Mouse (Mus musculus): ENCODE data around the gene C1ql4. TPM values are rescaled to one million over a fixed set of nuclear protein-coding genes. Genes with fewer than 3 reads are reported as not detected.

Gene C1ql4
- polyA plus RNA-seq, 1 experiment from 2014 or later = 0.42 TPM

DNA sequence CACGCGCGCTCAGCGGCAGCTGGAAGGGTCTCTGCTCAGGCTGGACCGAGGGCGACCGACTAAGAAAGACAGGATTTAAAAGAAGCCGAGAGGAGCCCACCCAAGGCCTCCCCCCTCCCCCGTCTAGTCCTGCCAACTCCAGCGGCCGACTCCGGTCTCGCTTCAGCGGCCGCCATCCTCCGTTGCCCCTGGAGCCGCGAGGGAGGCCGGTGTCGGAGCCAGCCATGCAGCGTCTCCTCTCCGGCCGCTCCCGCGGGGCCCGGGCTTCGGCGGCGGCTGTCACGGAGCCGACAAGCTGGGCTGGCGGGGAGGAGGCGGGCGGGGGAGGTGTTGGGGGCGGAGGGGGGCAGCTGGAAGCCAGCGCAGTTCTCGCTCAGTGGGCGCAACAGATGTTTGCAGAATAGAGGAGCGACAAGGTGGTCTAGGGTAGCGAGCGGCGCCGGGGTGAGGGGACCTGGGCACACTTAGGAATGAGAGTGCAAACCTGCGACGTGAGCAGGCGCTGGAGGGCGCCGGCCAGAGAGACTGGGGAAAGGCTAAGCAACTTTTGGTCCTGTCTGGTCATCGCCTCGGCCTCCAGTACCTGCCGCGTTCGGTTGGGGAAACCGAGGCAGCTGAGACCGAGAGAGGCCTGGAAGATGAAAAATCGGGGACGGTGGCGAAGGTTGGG, 9.3 kb upstream of the C1ql4 start:
- peak overlapping the region; percentile 75 for H3K4me2 ChIP-seq (replicated peaks)
- H3K9me3 ChIP-seq = no peaks in the 10 kb centered on the region
- no peak overlapping the region for H3K27ac ChIP-seq
- peaks cover 81% of the 10 kb centered on the region for H3K27me3 ChIP-seq
- ATAC-seq (ENCODE audit: insufficient number of reproducible peaks, insufficient read depth, low FRiP score, low TSS enrichment) = no peak
- WGBS = 1% methylated on average over 52 of the region's 58 CpGs
- peak overlapping the region; percentile 42 for H3K4me3 ChIP-seq
- peaks cover 48% of the 10 kb centered on the region for H3K4me1 ChIP-seq
- no peaks in the 10 kb centered on the region for H3K36me3 ChIP-seq
- H3K9ac ChIP-seq = peak overlapping the region; percentile 42

DNA sequence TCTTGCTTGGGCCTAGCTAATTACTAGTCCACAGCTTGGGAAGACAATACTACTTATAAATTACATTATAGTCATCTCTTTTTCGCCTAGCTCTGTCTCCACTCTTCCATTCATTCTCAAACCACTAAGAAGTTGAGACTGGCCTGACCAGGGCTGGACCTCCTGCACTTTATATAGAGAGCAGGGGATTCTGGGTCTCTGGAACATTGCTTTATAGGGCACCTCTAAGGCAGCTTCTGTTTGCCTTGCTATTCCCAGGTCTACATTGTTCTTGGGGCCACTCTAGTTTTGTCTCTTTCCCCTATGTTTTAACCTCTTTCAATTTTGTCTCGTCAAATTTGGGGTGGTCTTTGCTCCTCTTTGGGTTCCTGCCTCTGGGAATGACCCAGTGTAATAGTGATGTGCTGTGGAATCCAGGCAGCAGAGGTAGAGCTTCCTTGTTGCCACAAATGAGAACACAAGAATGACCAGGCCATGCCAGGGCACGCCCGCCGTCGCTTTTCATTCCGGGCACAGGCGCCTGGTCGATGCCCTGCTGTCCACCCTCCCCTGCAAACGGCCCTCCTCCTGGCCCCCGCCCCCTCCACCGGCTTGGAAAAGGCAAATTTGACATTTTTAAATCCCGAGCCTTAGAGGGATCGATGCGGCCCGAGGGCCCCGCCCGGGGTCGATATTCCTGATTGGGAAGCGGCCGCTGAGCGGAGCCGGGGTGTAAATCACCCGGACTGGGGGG, 8.6 kb upstream of the C1ql4 start:
- peaks cover 88% of the 10 kb centered on the region for H3K27me3 ChIP-seq
- H3K27ac ChIP-seq = no peak overlapping the region
- peak overlapping the region; percentile 42 for H3K4me3 ChIP-seq
- H3K9ac ChIP-seq = peak overlapping the region; percentile 42
- no peak for ATAC-seq (ENCODE audit: insufficient number of reproducible peaks, insufficient read depth, low FRiP score, low TSS enrichment)
- no peaks in the 10 kb centered on the region for H3K9me3 ChIP-seq
- no peaks in the 10 kb centered on the region for H3K36me3 ChIP-seq
- 2% methylated on average over 24 of the region's 24 CpGs for WGBS
- peaks cover 48% of the 10 kb centered on the region for H3K4me1 ChIP-seq
- H3K4me2 ChIP-seq (replicated peaks) = peak overlapping the region; percentile 75

DNA sequence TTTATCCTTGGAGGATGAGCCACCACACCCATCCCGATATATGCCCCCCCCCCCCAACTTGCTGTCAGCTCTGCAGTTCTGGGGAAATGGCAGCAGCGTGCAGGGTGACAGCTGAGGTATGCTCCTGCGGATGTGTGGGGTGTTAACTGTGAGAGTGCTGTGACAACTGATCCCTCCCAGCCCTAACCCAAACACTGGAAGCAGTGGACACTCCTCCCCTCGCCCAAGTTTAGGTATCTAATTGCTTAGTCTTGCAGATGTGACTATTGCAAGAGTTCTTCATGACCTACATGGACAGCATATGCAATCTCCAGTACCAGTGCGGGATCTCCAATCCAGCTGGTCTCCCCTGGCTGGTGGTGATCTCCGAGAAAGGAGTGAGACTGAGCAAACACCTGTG, 7.7 kb upstream of the C1ql4 start:
- Histone ChIP-seq H3K27me3 (peaks cover 96% of the 10 kb centered on the region), H3K4me1 (peaks cover 48% of the 10 kb centered on the region), H3K36me3 (no peaks in the 10 kb centered on the region), H3K4me2 (replicated peaks) (no peak overlapping the region; the same call in 1 of the 2 replicates), H3K9ac (no peak overlapping the region), H3K4me3 (no peak overlapping the region), H3K9me3 (no peaks in the 10 kb centered on the region), H3K27ac (no peak overlapping the region)
- WGBS = 4% methylated on average over 6 of the region's 6 CpGs
- ATAC-seq (ENCODE audit: insufficient number of reproducible peaks, insufficient read depth, low FRiP score, low TSS enrichment) = no peak

DNA sequence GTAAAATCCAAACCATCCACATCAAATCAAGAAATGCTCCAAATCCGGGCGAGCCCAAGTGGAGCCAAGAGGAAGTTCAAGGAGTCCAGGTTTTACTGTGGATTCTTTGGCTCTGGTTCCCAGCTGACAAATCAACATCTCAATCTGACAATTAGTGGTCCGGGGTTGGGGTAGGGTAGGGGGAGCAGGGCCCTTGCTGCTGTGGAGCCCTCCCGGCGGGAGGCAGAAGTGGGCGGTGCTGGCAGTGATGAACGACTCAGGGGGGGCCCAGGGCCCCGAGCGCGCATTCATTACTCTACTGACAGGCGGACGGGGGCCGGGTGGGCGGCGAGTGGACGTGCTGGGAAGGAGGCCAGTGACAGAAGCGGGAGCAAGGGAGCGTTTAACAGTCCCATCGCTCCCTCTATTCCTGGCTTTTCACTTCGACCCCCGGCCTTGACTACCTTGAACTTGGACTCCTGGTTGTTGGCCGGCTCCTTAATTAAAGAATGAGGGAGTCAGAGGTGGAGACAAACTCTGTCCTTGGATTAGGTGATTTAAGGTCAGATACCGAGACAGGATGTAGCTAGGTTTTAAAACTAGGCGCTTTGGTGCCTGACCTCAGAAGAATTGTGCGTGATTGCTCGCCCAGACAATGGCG, 7.1 kb upstream of the C1ql4 start:
- H3K4me1 ChIP-seq = peaks cover 48% of the 10 kb centered on the region
- H3K4me3 ChIP-seq = 0 out of 2 replicates have a peak overlapping the region, but pooled peaks have one; percentile 1
- 2% methylated on average over 27 of the region's 27 CpGs for WGBS
- no peak overlapping the region for H3K9ac ChIP-seq
- peak overlapping the region; percentile 21; the same call in 1 of the 2 replicates for H3K4me2 ChIP-seq (replicated peaks)
- peaks cover 96% of the 10 kb centered on the region for H3K27me3 ChIP-seq
- H3K27ac ChIP-seq = no peak overlapping the region
- H3K36me3 ChIP-seq = no peaks in the 10 kb centered on the region
- no peak for ATAC-seq (ENCODE audit: insufficient number of reproducible peaks, insufficient read depth, low FRiP score, low TSS enrichment)
- H3K9me3 ChIP-seq = no peaks in the 10 kb centered on the region

DNA sequence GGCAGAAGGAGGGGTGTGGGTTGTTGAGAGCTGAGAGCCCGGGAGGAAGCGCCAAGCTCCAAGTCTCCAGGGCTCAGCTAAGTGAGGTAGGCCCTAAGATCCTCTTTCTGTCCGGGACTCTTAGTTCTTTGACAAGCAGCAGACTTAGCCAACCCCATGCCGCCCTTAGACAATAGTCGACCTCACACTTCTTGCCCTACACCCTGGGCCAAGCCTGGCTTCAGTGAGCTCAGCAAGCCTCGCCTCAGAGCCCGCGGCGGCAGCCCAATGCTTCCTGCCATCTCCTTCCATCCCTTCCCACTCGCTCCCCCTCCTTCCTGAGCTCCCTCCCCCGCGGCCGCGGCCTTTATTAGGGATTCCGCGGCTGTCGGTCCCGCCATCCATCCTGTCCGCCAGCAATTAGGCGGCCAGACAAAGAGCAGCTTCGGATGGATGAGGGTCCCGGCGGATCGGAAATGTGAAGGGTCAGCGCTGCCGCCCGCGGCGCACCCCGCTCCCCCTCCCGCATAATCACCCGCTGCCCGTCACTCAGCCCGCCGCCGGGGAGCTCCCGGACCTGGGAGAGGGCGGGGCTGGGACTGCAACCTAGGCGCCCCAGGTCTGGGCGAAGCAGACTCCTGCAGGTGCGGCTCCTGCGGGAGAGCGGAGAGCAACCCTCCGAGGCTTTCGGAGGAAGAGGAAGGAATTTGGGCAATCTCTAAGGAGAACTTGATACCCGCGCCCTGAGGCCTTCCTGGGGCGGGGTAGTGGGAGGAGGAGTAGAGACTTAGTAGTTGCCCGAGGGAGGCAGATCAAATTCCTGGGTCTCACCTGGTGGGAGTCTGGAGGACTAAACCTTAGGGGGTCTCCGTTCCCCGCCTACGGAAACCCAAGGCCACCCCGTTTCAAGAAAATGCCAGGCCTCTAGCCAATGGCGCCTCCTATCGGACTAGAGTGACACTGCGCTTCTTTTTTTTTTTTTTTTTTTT, 6.0 kb upstream of the C1ql4 start:
- Histone ChIP-seq H3K36me3 (no peaks in the 10 kb centered on the region), H3K4me2 (replicated peaks) (peak overlapping the region; percentile 85), H3K4me3 (peak overlapping the region; percentile 43), H3K9ac (peak overlapping the region; percentile 42), H3K27ac (no peak overlapping the region), H3K27me3 (peaks cover 96% of the 10 kb centered on the region), H3K4me1 (peaks cover 51% of the 10 kb centered on the region), H3K9me3 (no peaks in the 10 kb centered on the region)
- ATAC-seq (ENCODE audit: insufficient number of reproducible peaks, insufficient read depth, low FRiP score, low TSS enrichment) = no peak
- WGBS = 1% methylated on average over 56 of the region's 56 CpGs

DNA sequence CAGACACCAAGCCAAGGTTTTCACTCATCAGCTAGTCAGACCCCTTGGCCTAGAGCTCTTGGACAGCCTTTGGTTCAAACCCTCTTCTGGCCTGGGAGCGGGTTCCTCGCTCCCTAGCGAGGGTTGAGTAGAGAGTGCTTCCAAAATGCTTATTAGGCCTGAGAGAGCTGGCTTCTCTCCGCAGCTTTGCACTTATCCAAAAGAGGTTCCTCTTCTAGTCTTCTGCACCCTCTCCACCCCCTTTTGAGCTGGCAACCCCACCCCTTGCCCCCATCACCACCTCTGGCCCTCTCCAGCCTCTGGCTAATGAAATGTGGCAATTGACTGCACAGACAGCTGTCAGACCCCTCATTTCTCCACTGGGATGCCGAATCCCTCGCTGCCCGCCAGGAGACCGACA, 5.3 kb upstream of the C1ql4 start, which contains the start of gene Dnajc22:
TSS of gene Dnajc22 (plus strand) at position 301 of the 400 bp plus-strand sequence.
- no peaks in the 10 kb centered on the region for H3K36me3 ChIP-seq
- peaks cover 97% of the 10 kb centered on the region for H3K27me3 ChIP-seq
- WGBS = 15% methylated on average over 8 of the region's 8 CpGs
- no peak for ATAC-seq (ENCODE audit: insufficient number of reproducible peaks, insufficient read depth, low FRiP score, low TSS enrichment)
- no peaks in the 10 kb centered on the region for H3K9me3 ChIP-seq
- peak within 1 kb of the TSS; percentile 42 for H3K9ac ChIP-seq
- no peak within 1 kb of the TSS for H3K27ac ChIP-seq
- H3K4me2 ChIP-seq (replicated peaks) = peak within 1 kb of the TSS; percentile 85
- peaks cover 49% of the 10 kb centered on the region for H3K4me1 ChIP-seq
- peak within 1 kb of the TSS; percentile 43 for H3K4me3 ChIP-seq

DNA sequence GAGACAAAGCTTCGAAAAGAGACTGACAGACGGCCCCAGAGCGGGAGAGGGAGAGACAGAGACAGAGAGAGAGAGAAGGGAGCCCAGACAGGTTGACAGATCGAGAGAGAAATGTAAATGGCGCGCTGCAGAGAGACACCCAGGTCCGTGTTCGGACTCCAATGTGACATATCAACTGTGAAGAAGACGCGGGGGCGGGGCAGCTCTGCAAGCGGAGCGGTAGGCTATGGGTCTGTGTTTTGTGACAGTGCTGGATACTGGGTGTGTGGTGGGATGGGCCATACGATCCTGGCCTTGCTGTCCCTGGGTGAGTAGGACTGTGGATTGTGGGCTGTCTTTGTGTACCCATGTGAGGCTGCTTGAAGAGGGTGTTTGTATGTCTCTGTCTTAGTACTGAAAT, 1.5 kb upstream of the C1ql4 start:
- WGBS = 11% methylated on average over 14 of the region's 14 CpGs
- H3K4me3 ChIP-seq = no peak overlapping the region
- no peaks in the 10 kb centered on the region for H3K36me3 ChIP-seq
- H3K27me3 ChIP-seq = peaks cover 99% of the 10 kb centered on the region
- H3K9me3 ChIP-seq = no peaks in the 10 kb centered on the region
- H3K4me1 ChIP-seq = peaks cover 28% of the 10 kb centered on the region
- H3K4me2 ChIP-seq (replicated peaks) = 0 out of 2 replicates have a peak overlapping the region, but pooled peaks have one; percentile 41
- no peak for ATAC-seq (ENCODE audit: insufficient number of reproducible peaks, insufficient read depth, low FRiP score, low TSS enrichment)
- no peak overlapping the region for H3K27ac ChIP-seq
- H3K9ac ChIP-seq = no peak overlapping the region

DNA sequence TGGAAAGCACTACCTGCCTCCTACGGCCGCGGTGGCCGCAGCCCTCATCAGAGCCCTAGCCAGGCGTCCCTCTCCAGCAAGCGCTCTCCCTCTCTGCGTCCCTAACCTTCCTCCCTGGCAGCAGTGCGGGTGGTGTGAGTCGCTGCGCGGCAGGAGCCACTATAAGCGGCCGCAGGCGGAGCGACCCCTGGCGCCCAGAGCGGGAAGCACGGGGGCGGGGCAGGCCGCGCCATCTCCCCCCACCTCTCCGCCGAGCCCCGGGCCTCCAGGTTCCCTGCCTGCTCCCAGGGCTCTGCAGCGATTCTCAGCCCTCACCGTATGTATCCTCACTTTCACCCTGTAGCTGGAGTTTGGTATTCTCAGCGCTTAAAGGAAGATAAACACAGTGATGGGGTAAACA, 675 bp upstream of the C1ql4 start:
- peaks cover 25% of the 10 kb centered on the region for H3K4me1 ChIP-seq
- peaks cover 99% of the 10 kb centered on the region for H3K27me3 ChIP-seq
- H3K36me3 ChIP-seq = peaks cover under 1% of the 10 kb centered on the region; the same call in 1 of the 2 replicates
- ATAC-seq (ENCODE audit: insufficient number of reproducible peaks, insufficient read depth, low FRiP score, low TSS enrichment) = no peak
- 0 out of 2 replicates have a peak overlapping the region, but pooled peaks have one; percentile 15 for H3K9ac ChIP-seq
- peak overlapping the region; percentile 18; the same call in 1 of the 2 replicates for H3K4me3 ChIP-seq
- peak overlapping the region; percentile 41 for H3K4me2 ChIP-seq (replicated peaks)
- WGBS = 1% methylated on average over 27 of the region's 27 CpGs
- H3K27ac ChIP-seq = no peak overlapping the region
- H3K9me3 ChIP-seq = no peaks in the 10 kb centered on the region

DNA sequence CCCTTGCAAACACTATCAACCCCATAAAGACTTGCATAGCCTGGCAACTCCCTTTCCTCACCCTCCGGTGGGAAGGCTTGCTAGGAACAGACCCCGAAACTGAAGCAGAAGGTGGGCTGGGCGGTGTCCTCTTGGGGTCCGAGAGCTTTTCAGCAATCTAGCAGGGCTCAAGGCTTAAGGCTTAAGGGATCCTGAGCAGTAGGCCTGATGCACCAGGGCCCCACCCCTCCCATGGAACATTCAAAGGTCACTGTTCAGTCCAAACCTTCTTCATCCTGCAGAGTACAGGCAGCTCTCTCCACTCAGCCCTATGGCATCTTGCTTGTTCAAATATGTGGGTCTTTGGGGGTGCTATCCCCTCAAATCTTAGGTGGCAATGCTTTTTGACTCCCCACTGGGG, 1.6 kb downstream of the C1ql4 start:
- Histone ChIP-seq H3K4me1 (peaks cover 22% of the 10 kb centered on the region; the same call in 1 of the 2 replicates), H3K4me2 (replicated peaks) (no peak overlapping the region), H3K9me3 (no peaks in the 10 kb centered on the region), H3K4me3 (no peak overlapping the region), H3K27ac (no peak overlapping the region), H3K27me3 (peaks cover 76% of the 10 kb centered on the region), H3K36me3 (peaks cover 21% of the 10 kb centered on the region), H3K9ac (no peak overlapping the region)
- ATAC-seq (ENCODE audit: insufficient number of reproducible peaks, insufficient read depth, low FRiP score, low TSS enrichment) = no peak
- WGBS = 73% methylated on average over 4 of the region's 4 CpGs

DNA sequence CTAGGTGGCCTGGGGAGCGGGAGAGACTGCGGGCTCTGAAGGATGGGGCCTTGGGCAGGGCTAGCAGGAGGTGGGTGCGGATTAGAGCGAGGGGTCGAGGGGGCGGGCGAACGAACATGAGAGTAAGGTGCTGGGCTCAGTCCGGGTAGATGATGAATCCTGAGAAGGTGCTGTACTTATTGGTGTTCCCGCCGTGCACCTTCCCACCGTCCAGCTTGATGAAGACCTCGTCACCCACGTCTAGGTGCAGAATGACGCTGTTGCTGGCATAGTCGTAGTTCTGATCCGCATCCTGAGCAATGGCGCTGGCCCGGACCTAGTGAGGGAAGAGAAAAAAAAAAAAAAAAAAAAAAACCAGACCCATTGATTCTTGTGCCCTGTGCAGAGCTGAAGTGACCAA, 3.0 kb downstream of the C1ql4 start:
- H3K4me2 ChIP-seq (replicated peaks) = 0 out of 2 replicates have a peak overlapping the region, but pooled peaks have one; percentile 5
- no peak overlapping the region for H3K9ac ChIP-seq
- peaks cover 62% of the 10 kb centered on the region for H3K27me3 ChIP-seq
- ATAC-seq (ENCODE audit: insufficient number of reproducible peaks, insufficient read depth, low FRiP score, low TSS enrichment) = no peak
- H3K36me3 ChIP-seq = peaks cover 32% of the 10 kb centered on the region
- H3K27ac ChIP-seq = no peak overlapping the region
- H3K4me3 ChIP-seq = no peak overlapping the region
- H3K4me1 ChIP-seq = peaks cover 22% of the 10 kb centered on the region; the same call in 1 of the 2 replicates
- 10% methylated on average over 19 of the region's 19 CpGs for WGBS
- H3K9me3 ChIP-seq = no peaks in the 10 kb centered on the region

All from embryonic facial prominence, embryonic 12.5 days (tissue).